Mouse (Mus musculus) activated CD4-positive, CD25-positive, alpha-beta regulatory T cell, adult 9 weeks (primary cell): Measurements from ENCODE around the gene Prok1. TPM values are rescaled to one million over a fixed set of nuclear protein-coding genes. Genes with fewer than 3 reads are reported as not detected.

ENCODE experiments used
- polyA plus RNA-seq: library from polyadenylated mRNA; unstranded; fragments of 100-300 nt; shearing (Covaris generic); gene quantifications from one replicate; pipeline ENCODE4 v1.2.1, GENCODE M21; 2017

Gene Prok1
- 0.73 TPM for polyA plus RNA-seq

GRCm38 (mm10) chr3:107239607-107240006 is at the start of gene Prok1:
TSS of gene Prok1 (minus strand) at chr3:107239707.

GRCm38 (mm10) chr3:107278479-107279269 is 39.2 kb upstream of the Prok1 start, which contains the start of gene Lamtor5:
TSS of gene Lamtor5 (plus strand) at chr3:107278858.

GRCm38 (mm10) chr3:107230527-107230926 is 9.0 kb downstream of the Prok1 start, which contains the start of gene A630076J17Rik:
TSS of gene A630076J17Rik (plus strand) at chr3:107230614.

GRCm38 (mm10) chr3:107221608-107222007 is 17.9 kb downstream of the Prok1 start, which contains the start of gene Cym:
TSS of gene Cym (minus strand) at chr3:107221732.

Other genes with a start within 250 kb of the Prok1 start
- gene Kcna3, start 203.5 kb downstream of the Prok1 start, polyA plus RNA-seq = 11.0 TPM
- 1.5 TPM for gene Kcna2, start 138.6 kb downstream of the Prok1 start, polyA plus RNA-seq
- gene Kcna10, start 56.7 kb downstream of the Prok1 start, polyA plus RNA-seq = not detected
- 0.22 TPM for gene Cym, start 18.0 kb downstream of the Prok1 start, polyA plus RNA-seq
- gene A630076J17Rik, start 9.1 kb downstream of the Prok1 start, polyA plus RNA-seq = not detected
- gene Lamtor5, start 39.2 kb upstream of the Prok1 start, polyA plus RNA-seq = 243 TPM
- gene Slc16a4, start 51.5 kb upstream of the Prok1 start, polyA plus RNA-seq = 0.89 TPM
- gene Rbm15, start 94.0 kb upstream of the Prok1 start, polyA plus RNA-seq = 12.0 TPM
- gene Kcnc4, start 219.8 kb upstream of the Prok1 start, polyA plus RNA-seq = not detected